Mouse (Mus musculus): Measurements from ENCODE around the gene Adra2b. TPM values are rescaled to one million over a fixed set of nuclear protein-coding genes. Genes with fewer than 3 reads are reported as not detected.

Gene Adra2b
- total RNA-seq, 1 experiment from 2014 or later, result not detected

DNA sequence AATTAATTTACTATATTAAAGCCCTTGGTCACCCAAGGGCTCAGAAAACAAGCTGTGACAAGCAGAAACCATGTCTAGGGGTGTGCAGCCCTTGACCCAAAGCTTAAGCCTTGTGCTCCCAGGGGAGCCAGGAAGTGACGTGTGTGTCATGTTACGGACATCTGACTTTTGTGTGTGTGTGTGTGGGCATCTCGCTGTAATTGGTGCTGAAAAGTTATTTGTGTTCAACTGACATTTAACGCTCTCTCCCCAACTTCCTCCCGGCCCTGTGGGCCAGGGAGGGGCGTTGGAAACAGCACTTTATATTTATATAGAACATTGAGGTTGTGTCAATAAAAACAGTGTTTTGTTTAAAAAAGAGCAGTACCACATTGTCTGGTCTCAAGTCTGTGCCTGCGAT is 25.0 kb upstream of the Adra2b start:
- peak; percentile 11; the same call in 1 of the 2 replicates for ATAC-seq (ENCODE audit: extremely low read depth, insufficient number of reproducible peaks, low FRiP score, poor library complexity, severe bottlenecking)

DNA sequence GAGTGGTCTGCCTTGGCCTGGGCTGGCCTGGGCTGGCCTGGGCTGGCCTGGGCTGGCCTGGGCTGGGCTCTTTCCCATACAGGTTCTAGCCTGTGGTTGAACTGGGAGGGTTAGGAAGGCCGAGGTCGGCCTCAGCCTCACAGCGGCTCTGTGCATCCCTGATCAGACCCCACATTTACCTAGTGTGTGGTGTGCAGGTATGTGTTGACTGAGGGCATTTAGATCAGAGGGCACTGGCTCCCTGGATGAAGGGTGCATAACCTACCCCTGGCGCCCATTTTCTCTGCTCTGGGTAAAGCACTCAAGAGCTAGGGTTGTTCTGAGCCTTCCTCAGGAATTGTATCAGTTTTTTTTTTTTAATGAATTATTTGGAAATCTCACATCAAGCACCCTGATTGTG is 24.6 kb upstream of the Adra2b start, which contains the start of gene Astl:
TSS of gene Astl (plus strand) at position 224 of the 400 bp plus-strand sequence.
- ATAC-seq (ENCODE audit: extremely low read depth, insufficient number of reproducible peaks, low FRiP score, poor library complexity, severe bottlenecking), result no peak

DNA sequence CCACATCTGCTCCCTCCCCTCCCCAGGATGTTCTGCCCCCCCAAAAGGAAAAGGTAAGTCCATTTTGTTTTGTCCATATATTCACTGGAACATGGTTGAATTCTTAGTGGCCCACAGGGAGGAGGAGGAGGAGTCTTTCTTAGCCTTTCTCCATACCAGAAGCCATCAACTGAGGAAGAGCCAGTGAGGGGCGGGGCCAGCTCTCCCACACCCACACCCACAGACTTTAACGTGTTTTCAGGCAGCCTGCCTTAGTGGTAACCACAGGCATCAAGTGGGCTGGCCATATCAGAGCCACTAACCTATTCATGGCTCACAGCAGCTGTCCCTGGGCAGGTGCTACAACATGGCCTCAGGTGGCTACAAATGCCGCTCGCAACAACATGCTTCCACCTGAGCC is 24.2 kb upstream of the Adra2b start:
- no peak for ATAC-seq (ENCODE audit: extremely low read depth, insufficient number of reproducible peaks, low FRiP score, poor library complexity, severe bottlenecking)

DNA sequence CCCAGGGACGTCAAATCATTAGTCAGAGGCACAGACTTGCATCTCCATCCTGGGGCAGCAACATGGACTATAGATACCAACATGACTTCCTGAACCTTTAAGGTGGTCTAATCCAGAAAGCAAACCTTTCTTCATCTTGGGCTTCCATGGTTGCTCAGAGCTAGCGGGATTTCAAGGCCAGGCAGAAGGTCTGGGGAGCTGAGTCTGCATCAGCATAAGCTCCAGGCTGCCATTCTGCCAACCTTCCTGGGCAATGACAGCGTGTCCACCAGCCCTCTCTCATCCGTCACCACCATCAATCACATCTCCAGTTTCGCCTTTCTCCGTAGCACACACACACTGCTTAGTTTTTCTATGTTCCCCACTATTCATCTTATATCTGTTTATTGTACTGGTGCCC is 23.7 kb upstream of the Adra2b start:
- ATAC-seq (ENCODE audit: extremely low read depth, insufficient number of reproducible peaks, low FRiP score, poor library complexity, severe bottlenecking), result no peak

DNA sequence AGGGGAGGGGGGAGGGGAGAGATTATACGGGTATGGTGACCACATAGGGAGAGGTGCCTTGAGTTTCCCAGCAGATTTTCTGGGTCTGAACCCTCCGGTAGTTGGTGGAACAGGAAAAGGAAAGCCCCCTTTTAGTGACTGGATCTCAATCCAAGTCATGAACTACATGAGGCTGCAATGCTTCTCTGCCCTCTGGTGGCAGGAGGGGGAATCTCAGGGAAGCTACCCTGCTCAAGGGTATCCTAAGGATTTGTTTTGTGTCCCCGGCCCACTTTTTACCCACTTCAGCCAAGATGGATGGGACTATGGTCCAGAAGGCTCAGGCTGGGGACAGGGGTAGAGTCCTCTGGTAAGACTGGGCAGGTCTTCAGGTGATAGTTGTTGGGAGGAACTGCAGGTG is 21.8 kb upstream of the Adra2b start:
- no peak; the same call in 1 of the 2 replicates for ATAC-seq (ENCODE audit: extremely low read depth, insufficient number of reproducible peaks, low FRiP score, poor library complexity, severe bottlenecking)

DNA sequence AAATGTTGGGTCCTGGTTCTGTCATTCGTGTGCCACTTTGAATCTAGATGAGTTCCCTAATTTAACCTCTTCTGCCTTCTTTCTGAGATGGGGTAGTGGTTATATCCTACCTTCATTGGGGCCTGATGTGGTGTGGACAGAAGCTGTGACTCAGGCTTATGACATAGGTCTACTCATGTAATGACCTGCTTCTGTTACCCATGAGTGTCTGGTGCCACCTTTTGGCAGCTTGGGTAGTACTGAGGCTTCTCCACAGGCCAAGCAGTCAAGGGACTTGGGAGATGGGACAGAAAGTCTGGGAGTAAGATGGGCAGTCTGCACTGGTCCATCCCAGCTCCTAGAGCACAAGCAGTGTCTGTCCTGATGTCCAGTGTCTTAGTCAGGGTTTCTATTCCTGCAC is 16.7 kb upstream of the Adra2b start:
- peak; percentile 42; the same call in 1 of the 2 replicates for ATAC-seq (ENCODE audit: extremely low read depth, insufficient number of reproducible peaks, low FRiP score, poor library complexity, severe bottlenecking)

DNA sequence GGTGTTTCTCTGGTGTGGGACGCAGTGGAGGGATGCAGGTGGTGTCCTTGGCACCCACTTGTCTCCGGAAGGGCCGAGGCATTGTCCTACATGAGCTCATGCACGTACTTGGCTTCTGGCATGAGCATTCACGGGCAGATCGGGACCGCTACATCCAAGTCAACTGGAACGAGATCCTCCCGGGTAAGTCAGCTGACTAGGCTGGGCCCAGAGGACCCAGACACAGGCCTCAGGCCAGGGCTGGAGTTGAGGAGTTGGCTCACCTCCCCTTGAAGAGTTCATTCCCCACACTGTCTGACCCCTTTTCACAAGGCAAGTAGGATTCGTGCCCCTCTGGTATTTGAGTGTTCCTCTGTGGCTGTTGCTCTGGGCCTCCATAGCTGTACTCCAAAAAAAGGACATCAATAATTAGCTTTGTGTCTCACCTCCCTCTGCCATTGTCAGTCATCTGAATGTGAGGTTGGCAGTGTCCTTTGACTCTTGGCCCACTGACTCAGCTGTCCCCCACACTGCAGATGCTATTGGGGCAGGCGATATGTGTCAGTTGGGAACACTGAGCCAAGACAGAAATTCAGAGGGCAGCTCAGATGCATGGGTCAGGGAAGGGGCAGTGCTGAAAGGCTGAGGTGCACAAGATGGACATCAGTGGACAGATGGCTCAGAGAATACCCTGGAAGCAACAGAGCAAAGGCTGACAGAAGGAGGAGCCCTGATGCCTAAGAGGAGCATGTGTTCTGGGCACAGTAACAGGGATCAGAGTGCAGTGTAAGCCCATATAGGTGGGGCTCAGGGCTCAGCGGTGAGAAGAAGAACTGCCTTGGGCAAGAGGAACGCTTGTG is 15.6 kb upstream of the Adra2b start:
- ATAC-seq (ENCODE audit: extremely low read depth, insufficient number of reproducible peaks, low FRiP score, poor library complexity, severe bottlenecking), result no peak

DNA sequence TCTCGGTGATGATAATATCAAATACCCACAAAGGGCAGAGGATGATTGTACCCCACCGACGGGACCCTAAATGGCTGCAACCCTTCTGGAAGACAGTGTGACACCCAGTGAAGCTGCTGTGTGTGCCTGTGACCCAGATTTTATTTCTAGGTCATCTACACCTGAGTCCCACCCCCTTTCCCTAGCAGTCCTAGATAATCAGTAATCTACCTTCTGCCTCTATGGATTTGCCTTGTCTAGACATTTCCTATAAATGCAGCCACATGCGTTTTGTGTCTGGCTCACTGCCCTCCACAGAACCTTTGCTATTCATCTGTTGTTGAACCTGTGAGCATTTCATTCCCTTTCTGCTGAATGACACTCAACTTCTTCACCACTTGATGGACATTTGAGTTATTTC is 9.1 kb upstream of the Adra2b start:
- no peak for ATAC-seq (ENCODE audit: extremely low read depth, insufficient number of reproducible peaks, low FRiP score, poor library complexity, severe bottlenecking)

DNA sequence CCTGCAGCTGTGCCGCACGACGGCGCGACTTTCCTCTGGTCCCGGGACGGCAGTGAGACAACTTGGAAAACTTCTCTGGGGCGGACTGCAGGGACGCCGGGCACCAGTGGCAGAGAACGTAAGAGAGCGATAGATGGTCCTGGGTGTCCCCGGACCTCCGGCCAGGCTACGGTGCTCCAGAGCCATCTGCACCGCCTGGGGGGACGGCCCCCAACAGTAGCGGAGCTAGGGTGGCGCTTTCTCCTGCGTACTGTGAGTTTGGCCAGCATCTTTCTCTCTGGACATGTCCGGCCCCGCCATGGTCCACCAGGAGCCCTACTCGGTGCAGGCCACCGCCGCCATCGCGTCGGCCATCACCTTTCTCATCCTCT is 259 bp downstream of the Adra2b start:
- no peak; the same call in 1 of the 2 replicates for ATAC-seq (ENCODE audit: extremely low read depth, insufficient number of reproducible peaks, low FRiP score, poor library complexity, severe bottlenecking)

DNA sequence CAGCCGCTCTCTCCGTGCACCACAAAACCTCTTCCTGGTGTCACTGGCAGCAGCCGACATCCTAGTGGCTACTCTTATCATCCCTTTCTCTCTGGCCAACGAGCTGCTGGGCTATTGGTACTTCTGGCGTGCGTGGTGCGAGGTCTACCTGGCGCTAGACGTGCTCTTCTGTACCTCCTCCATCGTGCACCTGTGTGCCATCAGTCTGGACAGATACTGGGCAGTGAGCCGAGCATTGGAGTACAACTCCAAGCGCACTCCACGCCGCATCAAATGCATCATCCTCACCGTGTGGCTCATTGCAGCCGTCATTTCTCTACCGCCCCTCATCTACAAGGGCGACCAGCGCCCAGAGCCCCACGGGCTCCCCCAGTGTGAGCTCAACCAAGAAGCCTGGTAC is 688 bp downstream of the Adra2b start:
- no peak for ATAC-seq (ENCODE audit: extremely low read depth, insufficient number of reproducible peaks, low FRiP score, poor library complexity, severe bottlenecking)

DNA sequence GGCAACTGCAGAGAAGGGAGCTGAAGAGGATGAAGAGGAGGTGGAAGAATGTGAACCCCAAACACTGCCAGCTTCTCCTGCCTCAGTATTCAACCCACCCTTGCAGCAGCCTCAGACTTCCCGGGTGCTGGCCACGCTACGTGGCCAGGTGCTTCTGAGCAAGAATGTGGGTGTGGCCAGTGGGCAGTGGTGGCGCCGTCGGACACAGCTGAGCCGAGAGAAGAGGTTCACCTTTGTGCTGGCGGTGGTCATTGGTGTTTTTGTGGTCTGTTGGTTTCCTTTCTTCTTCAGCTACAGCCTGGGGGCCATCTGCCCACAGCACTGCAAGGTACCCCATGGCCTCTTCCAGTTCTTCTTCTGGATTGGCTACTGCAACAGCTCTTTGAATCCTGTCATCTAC is 1.4 kb downstream of the Adra2b start:
- ATAC-seq (ENCODE audit: extremely low read depth, insufficient number of reproducible peaks, low FRiP score, poor library complexity, severe bottlenecking), result no peak

DNA sequence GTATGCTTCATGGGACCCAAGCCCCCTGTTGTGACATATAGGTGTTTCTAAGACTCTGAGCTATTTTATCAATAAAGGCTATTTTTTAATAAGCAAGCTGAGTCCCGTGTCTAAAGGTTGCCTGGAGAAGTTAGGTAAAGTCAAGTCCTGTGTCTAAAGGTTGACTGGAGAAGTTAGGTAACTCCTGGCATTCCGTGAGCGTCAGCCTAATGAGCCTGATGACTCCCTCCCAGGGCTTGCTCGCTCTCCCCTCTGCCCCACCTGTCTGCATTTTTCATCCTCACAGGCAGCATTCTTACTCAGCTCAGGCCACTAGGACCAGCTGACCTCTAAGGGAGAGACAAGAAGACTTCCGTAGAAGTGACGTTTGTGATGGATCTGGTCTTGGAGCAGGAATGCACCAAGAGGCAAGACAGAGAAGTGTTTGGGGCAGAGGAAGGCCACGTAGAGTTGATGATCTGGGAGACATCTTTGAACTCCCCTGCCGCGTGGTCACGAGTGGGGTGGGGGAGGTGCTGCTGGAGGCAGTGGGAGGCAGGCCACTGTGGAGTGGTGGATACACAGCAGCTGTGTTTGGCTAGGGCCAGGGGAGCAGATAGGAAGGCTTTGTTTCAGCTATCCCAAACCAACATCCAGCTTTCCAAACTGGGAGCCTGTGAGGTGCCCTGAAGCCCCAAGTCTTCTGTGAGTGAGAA is 4.3 kb downstream of the Adra2b start:
- ATAC-seq (ENCODE audit: extremely low read depth, insufficient number of reproducible peaks, low FRiP score, poor library complexity, severe bottlenecking), result no peak

DNA sequence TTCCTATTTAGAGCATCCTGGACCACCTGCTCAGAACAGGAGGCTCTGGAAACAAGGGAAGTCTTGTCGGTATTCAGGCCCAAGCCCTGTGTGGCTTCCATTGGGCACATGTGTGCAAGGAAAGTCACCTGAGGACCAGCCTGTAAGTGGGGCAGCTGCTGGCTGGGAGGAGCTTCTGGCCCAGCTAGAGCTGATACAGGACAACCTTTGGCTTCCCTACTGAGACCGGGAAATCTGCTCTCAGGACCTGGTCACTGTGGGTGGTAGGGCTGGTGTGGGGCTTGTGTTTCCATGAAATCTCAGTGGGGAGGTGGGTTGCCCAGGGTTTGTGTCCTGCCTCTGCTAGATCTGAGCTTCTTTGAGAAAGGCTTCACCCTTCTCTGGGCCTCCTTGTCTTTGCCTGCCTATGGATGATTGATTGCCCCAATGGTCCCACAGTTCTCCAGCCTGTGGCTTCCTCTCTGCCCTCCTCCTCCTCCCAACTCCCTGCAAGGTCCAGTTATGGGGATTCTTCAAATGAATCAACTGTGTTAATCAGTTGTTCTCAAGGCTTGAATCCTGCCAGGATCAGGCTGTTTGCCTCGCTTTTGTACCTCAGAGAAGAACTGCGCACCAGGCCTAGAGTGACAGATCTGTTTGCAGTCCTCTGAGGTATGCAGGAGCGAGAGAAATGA is 6.8 kb downstream of the Adra2b start:
- no peak for ATAC-seq (ENCODE audit: extremely low read depth, insufficient number of reproducible peaks, low FRiP score, poor library complexity, severe bottlenecking)

DNA sequence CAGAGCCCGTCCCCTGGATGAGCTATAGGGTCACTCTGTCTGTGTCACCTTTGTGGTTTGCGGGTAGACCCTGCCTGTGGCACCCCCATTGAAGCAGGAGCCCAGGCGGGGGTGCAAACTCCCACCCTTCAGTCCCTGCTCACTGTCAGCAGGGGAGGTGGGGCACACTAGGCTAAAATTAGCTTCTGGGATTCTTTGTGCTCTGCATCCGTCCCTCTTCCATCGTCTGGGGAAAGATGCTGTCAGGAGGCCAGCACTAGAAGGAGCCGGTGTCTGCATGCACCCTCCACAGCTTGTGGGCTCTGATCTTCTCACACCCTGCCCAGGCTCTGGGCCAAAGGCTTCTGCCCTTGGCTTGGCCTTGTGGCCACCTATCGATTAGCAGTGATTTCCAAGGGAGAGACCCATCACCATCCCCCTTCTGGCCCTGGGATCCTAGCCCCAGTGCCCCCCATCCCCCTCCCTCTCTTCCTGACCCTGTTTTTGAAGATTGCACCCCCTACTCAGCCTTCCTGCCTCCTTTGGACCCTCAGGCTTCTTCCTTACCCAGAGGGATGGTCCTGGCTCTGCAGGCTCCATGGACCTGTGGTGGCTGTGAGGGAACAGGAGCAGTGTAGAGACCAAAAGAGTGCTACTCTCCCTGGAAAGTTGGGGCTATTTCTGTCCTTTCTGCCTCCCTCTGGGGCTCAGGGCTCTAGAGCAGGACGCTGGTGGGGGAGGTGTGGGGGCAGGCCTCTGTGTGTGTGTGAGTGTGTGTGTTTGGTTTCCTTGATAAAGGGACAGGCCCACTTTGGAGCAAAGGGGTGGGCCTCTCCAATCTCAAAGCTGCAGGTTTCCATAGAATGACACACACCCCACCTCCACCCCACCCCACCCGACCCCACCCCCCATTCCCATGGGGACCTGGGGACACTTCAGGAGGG is 7.8 kb downstream of the Adra2b start:
- ATAC-seq (ENCODE audit: extremely low read depth, insufficient number of reproducible peaks, low FRiP score, poor library complexity, severe bottlenecking), result no peak

DNA sequence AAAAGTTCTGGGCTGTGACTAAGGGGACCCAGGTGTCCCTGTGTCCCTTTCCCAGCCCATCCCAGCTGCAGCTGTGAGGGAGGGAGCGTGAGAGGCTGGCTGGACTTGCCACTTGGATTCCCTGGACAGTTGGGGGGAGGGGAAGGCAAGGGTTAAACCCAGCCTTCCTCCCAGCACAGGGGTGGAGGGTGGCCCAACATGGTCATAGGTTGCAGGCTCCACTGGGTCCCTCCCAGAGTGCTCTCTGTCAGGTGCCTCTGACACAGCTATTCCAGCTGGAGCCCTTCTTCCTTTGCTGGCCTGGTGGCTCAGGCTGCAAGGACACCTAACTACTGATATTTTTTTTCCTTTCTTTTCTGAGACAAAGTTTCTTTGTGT is 8.5 kb downstream of the Adra2b start:
- ATAC-seq (ENCODE audit: extremely low read depth, insufficient number of reproducible peaks, low FRiP score, poor library complexity, severe bottlenecking), result no peak

DNA sequence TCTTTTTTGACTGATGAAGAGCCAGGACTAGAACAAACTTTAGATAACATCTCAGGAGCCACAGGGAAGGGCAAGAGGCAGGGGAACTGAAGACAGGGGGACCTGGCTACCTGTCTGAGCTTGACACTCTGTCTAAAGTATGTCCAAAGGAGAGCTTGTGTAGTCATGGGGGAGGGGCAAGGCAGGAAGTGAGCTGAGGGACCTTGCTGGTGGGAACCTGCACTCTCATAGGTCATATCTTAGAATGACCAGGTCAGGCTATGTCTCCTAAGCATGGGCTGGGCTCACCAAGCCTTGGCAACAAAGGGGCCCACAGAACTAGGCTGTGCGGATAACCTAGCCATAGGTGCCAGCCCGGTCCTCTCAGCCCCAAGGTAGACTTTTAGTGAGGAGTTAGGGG is 9.1 kb downstream of the Adra2b start:
- no peak for ATAC-seq (ENCODE audit: extremely low read depth, insufficient number of reproducible peaks, low FRiP score, poor library complexity, severe bottlenecking)

DNA sequence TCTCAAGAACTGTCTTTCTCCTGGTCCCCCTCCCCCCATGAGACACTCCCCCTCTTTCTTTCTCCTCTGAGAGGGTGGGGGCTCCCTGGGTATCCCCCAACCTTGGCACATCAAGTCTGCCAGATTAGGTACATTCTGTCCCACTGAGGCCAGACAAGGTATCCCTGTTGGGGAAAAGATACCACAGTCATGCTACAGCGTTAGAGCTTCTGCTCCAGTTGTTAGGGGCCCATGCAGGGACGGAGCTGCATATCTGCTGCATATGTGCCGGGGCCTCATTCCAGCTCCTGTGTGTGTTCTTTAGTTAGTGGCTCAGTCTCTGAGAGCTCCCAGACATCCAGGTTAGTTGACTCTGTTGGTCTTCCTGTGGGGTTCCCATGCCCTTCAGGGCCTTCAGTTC is 11.1 kb downstream of the Adra2b start:
- no peak for ATAC-seq (ENCODE audit: extremely low read depth, insufficient number of reproducible peaks, low FRiP score, poor library complexity, severe bottlenecking)

DNA sequence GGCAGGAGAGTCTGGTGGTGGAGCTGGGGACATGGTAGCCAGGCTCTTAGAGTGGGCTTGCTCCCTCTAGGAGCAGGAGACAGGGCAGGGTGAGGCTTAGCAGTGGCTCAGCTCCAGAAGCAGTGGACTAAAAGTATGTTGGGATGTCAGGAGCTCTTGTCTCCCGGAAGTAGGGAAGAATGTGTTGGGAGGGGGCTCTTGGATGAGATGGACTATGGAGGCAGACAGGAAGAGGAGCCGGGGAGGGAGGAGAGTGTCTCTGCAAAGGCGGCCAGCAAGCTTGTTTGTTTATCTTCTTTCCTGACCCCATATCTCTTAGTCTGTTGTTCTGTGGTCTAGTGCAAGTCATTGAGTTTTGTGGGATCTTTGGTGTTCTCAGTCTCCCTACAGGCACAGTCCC is 12.1 kb downstream of the Adra2b start:
- no peak for ATAC-seq (ENCODE audit: extremely low read depth, insufficient number of reproducible peaks, low FRiP score, poor library complexity, severe bottlenecking)

Measured in neutrophil, adult 5-6 weeks (primary cell).